Mouse (Mus musculus): ENCODE data around the gene Hoxb3.
A peak's percentile ranks its signal among the peaks of the same experiment; 100 is the strongest.

Gene Hoxb3

DNA sequence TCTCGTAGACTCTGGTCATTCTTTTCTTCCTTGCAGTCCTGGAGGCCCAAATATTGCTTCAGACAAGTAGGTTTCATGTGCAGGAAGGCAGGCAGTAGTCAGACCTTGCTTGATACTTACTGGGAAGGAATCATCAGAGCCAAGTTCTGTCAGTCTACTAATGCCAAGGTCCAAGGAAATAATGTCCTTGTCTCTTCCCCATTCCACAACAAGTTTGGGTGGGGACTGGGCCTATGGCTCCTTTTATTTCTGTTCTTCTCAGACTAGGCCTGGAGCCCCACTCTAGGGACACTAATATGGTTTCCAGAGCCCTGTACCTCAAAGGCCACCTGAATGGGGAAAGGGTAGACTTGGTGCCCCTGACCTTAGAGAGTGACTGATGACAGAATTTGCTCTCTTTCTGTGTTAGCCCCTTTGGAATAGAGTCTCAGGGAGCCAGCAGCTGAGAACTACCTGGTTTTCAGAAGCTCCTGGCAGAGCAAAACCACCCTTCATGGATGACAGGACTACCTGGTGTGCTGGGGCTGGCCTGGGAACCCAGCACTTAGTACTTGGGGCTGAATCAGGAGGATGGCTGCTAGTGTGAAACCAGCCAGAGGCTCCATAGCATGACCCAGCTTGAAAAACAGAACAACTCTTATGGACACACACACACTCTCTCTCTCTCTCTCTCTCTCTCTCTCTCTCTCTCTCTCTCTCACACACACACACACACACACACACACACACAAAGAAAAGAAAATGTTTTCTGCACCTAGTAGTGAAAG, 34.5 kb upstream of the Hoxb3 start:
- no peak for DNase-seq (ENCODE audit: low spot score in 2 of 2)

DNA sequence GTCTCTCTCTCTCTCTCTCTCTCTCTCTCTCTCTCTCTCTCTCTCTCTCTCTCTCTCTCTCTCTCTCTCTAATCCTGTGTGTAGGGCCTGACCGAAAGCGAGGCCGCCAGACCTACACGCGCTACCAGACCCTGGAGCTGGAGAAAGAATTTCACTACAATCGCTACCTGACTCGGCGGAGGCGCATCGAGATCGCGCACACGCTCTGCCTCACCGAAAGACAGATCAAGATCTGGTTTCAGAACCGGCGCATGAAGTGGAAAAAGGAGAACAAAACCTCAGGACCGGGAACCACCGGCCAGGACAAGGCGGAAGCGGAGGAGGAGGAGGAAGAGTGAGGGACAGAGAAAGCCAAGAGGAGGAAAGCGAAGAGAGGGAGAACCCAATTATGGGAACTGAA, 33.8 kb upstream of the Hoxb3 start:
- DNase-seq (ENCODE audit: low spot score in 2 of 2): no peak

DNA sequence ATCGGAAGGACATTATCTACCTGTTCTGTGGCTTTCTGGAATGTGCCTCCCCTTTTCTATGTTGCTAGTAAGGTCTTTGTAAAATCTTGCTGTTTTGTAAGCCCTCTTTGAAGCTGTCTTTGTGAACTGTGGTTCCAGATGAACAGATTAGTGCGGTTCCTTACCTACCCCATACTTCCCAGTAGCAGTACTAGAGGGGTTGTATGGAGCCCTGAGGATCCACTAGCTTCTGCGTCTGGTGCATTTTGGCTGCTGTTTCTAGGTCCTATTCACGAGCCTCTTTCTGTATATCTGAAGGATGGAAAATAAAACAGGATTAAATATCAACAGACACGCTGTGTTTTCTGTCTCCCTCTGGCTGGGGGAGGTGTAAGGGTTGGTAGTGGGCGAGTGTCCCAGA, 33.3 kb upstream of the Hoxb3 start:
- DNase-seq (ENCODE audit: low spot score in 2 of 2): no peak

DNA sequence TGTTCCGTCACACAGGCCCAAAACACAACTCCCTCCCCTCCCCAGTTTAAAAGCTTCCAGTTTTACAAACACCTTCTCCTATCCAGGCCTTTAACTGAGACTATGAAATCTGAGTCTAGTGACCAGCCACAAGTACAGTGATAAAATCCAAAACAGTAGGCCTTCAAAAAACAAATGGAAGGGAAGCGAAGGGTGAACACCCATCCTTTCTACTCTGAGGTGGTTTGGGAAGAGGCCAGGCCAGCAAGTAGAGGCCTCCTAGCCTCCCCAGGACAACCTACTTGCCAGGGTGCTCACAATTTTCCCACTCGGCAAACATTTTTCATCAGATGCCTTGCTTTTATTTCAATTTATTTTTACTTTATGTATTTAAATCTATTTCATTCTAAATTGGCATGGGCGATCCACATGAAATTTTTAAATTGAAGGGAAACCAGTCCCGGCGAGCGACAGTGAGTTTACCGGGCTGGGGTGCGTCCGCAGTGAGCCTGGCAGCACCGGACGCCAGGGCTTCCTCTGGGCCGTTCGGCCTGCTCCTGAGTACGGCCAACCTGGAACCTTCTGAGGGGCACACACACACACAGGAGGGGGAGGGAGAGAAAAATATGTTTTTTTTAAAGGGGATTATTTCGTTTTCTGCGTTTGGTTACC, 32.3 kb upstream of the Hoxb3 start:
- no peak for DNase-seq (ENCODE audit: low spot score in 2 of 2)

DNA sequence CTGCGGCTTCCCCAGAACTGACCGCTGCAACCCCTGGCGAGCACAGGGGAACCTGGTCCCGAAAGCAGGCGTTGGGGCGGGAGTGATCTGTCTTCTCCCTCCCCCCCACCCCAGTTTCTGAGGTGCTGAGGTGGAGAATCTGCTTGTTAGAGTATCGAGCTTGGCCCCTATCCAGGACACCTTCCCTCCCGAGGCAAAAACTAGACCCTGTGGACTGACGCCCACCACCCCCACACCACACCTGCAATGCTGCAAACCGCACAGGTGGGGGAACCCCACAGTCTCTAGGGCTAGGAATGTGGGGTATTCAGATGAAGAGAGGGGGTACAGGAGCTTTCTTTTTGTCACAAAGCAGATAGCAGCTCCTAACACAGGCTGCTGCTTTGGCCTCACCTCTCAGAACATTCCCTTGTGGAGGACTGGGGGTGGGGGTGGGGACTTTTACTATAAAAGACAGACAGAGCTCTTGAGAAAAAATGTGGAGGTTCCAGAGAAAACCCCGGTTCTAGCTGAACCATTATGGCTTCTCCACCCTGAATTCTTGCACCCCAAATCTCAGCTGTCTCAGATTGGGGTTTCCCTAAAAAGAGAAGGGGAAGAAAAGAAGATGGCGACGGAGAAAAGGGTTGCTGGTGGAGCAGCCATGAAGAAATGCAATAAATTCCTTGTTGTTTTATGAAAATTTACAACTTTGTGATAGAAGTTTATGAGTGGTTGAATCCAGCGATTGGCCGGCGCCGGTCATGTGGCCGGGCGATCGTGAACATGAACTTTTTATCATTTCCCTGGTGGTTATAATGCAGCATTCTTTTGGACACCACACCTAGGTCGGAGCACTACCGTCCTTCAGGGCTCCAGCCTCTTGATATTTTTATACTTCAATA, 31.2 kb upstream of the Hoxb3 start, which contains the start of gene Hoxb6:
Gene Hoxb6, plus strand, starts transcription at position 796 of the 884 bp plus-strand sequence.
- no peak for DNase-seq (ENCODE audit: low spot score in 2 of 2)

DNA sequence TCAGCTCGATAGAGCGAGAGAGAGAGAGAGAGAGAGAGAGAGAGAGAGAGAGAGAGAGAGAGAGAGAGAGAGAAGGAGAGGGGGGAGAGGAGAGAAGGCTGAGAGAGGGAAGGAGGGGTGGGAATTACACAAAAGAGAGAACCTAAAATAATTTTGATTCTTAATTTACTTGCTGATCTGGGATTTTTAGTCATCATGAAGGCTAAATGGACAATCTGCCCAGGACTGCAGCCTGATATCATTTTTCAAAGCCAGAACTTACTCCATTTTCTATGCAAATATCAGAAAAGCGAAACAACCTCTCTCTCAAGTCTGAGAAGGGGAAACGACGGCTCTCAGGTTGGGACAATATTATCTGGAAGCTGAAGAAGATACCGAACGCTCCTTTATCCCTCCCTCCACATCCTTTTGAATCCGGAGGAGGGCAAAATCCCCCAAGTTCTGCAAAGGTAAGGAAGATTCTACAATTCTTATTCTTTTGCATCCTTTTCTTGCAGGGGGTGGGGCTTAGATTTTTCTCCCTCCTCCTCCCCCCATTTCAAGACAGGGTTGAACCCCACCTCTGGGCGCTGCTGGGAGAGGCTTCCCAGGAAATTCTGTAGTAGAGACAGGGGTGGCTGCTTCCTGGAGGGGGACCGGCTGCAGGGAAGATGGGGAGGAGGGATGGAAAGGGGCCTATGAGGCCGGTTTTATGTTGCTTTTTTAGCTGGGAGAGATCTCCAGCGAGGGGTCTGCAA, 30.4 kb upstream of the Hoxb3 start:
- DNase-seq (ENCODE audit: low spot score in 2 of 2): no peak

DNA sequence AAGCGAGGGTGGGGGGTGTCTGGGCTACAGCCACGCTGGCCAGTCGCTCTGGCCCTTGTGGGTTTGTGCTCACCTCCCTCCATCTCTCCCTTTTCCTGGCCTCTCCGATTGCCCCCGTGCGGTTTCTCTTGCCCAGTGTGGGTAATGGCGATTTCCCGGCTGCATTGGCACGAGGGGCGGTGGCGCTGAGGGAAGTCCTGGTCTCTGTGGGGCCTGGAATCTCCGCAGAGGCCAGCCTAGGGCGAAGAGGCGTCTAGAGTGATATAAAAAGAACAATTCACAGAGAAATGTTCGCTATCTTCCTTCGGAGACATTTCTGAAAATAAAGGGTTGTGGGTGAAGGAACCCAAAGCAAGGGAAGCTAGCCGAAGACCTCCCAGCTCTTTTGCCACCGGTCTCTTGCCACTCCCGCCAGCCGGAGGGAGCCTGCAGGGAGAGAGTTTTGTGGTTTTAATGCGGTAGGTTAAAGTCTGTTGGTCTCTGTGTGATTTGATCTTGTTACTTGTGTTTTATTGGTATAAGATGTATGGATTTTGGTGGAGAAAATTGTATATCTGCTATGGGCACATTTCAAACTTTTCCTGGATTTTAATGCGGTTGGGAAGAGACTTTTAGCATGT, 29.7 kb upstream of the Hoxb3 start:
- DNase-seq (ENCODE audit: low spot score in 2 of 2): no peak

DNA sequence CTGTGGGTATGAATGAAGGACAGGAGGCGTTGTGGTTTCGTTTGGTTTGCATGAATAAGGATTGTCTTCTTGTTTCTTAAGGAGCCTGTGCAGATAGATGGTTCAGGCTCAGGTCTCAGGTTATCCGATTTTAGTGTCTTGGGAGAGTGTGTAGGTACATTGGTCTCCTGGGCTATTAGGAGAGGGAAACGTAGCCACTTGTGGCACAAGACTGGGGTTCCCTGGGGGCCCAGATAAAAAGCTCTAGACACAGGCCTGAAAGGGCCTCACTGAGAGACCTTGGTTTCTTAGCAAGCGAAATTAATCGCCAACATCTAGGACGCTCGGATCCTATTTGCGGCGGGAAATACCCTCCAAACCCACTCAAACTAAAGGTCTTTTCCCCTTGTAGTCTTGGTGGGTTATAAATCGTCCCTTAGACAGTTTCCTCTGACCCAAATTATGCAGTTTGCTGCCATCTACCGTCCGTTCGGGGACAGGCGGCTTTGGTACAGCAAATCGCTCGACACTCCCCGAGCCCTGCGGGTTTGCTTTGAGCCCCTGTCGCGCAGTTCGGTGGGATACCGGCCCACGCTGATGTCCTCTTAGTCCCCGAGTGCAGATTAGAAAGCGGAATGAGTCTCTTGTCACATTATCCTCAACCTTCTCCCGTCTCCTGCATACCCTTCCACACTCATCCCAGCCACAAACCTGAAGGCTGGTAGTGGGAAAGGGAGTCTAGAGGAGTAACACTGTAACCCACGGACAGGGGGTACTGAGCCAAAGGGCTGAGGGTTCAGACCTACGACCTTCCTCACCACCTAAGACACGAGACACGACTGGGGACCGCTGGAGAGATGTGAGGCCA, 28.7 kb upstream of the Hoxb3 start:
- DNase-seq (ENCODE audit: low spot score in 2 of 2): peak; percentile 40 to 76

DNA sequence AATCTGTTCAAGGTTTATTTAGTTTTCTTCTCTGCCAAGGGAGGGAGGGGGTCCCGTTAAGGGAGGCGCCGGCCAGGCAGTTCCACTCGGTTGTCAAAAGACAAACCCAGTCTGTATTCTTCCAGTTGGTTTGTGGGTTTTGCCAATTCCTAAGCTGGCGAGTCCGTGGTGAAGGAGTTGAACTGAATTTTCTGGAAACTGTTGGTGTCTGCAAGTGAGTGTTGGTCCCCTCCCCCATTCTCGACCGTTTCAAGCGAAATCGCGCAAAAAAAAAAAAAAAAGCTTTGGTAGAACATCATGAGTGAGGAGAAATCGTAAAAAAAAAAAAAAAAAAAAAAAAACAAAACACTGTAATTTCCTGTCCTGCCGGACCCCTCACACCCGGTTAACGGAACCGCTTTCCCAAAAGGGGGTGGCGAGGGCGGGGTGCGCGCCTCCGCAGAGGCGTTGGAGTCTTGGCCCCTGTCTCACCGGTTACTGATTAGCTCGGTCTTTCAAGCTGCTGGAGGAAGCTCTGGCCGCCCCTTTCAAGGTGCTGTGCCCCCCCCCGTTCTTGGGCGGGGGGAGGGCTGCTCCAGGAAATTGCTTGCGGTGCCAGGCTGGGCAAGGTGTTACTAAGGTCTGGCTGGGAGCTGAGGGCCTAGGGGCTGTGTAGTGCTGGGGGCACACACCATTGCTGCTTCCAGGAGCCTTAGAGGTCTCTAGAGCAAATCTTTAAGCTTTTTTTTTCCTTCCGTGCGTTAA, 27.9 kb upstream of the Hoxb3 start:
- DNase-seq (ENCODE audit: low spot score in 2 of 2): no peak

DNA sequence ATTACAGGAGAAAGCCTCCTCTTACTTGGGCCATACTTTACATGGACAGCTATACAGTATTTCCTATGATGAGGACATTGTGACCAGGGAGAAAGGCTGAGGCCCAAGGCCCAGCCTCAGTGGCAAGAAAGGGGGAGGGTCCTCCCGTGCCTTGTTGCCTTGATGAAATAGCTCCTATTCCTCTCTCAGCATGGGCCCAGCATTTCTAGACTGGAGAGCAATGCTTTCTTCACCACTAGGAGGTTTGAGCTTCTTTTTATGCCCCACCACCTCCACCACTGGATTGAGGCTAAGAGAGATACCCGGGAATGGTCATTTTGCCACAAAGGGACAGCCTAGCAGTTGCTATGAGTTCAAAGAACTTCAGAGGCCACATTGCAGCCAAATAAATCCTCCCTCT, 26.1 kb upstream of the Hoxb3 start:
- no peak for DNase-seq (ENCODE audit: low spot score in 2 of 2)

DNA sequence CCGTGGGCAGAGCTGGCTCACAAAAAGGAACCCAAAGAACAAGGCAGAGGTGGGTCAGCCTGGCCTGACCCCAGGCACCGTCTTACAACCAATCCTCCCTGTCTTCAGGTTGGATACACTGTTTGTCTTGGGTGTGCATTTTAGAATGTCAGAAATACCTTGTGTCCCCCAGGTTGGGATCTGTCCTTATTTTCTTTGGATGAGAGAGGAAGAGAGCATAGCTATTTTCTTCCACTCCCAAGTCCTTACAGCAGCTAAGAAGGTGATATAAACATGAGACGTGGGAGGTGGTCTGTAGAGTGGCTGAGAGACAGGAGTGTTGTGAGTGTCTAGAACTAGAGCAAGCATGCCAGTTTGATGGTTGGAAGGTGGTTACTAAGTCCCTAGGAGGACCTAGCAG, 25.7 kb upstream of the Hoxb3 start:
- DNase-seq (ENCODE audit: low spot score in 2 of 2): no peak

DNA sequence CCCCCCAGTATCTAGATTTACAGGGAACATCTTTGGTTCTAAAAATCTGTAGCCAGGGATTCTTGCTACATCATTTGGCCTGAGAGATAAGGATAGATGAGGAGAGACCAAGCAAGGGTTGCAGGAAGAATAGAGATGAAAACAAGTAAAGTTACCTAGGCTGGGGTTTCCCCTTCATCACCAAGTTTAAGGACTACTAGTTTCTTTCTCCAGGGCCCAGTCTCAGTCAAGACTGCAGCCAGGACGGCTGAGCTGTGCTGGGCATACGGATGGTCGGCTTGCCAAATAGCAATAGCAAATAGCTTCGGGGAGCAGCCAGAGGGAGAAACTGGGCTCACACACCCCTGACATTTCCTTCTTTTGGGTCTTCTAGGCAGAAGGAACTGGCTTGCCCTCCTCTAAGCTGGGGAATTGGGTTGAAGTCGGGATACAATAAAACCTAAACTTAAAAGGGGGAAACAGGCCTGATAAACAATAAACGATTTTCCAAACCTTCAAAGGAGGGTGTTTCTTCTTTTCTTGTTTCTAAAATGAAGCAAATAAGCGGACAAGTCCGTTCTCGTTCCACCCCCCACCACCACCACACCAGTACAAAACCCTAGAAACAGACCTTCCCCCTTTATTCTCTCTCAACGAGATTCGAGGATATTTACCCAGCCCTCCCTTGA, 25.0 kb upstream of the Hoxb3 start:
- no peak for DNase-seq (ENCODE audit: low spot score in 2 of 2)

DNA sequence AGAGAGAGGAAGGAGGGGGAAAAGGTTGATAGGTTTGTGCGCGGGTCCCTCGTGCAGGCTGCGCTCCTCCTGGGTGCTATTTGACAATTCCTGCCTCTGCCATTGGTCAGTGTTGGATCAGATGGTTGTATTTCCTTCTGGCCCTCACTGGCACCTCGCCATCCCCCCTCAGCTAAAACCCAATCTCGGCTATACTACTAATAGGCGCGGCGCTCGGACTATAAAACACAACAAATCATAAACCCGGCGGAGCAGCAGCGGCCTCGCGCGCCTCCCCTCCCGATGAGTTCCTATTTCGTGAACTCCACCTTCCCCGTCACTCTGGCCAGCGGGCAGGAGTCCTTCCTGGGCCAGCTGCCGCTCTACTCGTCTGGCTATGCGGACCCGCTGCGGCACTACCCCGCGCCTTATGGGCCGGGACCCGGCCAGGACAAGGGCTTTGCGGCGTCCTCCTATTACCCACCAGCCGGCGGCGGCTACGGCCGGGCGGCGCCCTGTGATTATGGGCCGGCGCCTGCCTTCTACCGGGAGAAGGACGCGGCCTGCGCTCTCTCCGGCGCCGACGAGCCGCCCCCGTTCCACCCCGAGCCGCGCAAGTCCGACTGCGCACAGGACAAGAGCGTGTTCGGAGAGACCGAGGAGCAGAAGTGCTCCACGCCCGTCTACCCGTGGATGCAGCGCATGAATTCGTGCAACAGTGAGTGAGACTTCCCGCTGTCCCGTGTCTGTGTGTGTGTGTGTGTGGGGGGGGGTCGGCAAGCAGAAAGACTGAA, 24.0 kb upstream of the Hoxb3 start:
- no peak for DNase-seq (ENCODE audit: low spot score in 2 of 2)

DNA sequence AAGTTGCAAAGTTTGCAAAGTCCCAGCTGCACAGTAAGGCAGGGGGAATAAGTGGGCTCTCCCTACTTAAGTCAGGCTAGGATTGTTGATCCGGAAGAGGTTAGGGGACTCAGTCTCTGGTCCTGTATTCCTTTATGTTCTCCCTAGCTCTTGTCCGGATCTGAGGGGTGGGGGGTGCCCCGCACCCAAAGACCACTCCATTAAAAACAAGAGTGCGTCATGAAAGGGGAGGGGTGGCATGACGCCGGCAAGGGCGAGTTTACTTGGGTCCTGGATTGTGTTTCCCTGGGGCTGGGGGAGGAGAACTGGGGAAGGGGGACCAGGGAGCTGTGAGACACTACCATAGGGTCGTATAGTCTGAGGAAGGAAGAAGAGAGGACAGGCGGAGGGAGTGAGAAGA, 23.3 kb upstream of the Hoxb3 start:
- no peak for DNase-seq (ENCODE audit: low spot score in 2 of 2)

DNA sequence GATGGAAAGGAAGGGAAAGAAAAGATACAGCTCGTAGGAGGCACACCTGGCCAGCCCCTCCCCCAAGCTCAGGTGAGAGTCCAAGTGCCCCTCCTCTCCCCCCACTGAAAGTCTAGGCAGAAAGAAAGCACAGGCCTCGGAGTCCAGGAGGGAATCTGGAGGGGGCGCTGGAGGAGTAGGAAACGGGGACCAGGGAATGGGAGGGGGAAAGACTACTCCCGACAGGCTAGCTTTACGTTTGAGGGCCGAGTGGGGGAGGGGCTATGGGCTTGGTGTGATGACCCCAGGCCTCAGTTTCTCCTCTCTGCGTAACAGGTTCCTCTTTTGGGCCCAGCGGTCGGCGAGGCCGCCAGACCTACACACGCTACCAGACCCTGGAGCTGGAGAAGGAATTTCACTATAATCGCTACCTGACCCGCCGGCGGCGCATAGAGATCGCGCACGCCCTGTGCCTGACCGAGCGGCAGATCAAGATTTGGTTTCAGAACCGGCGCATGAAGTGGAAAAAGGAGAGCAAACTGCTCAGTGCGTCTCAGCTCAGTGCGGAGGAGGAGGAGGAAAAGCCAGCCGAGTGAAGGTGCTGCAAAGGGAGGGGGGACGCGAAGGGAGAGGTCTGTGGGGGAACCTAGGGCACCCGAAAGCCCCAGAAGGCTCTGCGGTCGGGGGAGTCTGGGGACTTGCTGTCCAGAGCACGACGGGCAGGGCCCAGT, 22.6 kb upstream of the Hoxb3 start:
- no peak for DNase-seq (ENCODE audit: low spot score in 2 of 2)

DNA sequence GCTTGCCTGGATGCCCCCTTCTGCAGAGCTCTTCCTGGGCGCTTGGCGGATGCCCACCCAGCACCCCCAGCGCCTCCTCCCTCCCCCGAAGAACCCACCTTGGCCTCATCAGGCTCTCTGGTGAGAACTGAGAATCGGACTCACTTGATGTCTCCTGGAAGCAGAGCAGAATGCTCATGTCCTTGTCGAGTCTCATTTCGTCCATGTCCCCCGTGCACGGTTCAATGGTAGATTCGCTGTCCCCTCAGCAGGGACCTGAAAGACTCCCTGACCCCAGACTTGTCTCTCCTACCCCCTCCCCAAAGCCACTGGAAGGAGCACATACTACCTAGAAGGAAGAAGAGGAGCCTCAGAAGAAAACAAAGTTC, 22.1 kb upstream of the Hoxb3 start:
- no peak for DNase-seq (ENCODE audit: low spot score in 2 of 2)

DNA sequence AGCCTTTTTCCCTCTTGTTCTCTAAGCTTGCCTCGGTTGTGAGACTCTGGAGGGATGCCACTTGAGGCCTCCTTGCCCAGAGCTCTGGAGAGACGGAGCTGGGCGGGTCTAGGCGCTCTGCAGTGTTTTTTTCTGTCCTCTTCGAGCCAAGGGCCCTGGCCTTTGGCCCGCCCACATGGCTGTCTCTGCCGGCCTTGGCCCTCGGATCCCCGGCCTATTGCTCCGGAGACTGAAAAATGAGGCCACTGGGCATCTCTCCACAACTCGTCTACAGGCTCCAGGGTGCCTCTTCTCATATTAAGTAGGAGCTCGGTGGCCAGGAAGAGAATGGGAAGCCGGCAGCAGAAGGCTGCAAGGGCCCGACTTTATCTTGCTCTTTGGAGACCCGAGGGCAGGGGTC, 21.3 kb upstream of the Hoxb3 start:
- DNase-seq (ENCODE audit: low spot score in 2 of 2): no peak

Data from thymus, postnatal 10 days (tissue).